Mouse (Mus musculus): ENCODE data around the gene Hira.

GRCm38 (mm10) chr16:18836468-18837208 lies 40.2 kb upstream of the Hira start, which contains the start of the genes 2510002D24Rik and Gm28539:
- TF ChIP-seq CTCF (conservative IDR thresholded peaks at IDR 0.05; ENCODE audit: low read length) (no peak), NANOG (IDR thresholded peaks at IDR 0.05; ENCODE audit: borderline replicate concordance, low read length) (no peak), POU5F1 (IDR thresholded peaks at IDR 0.05; ENCODE audit: borderline replicate concordance, low read length) (no peak)

Measured in E14TG2a.4 (cell line).